21 mouse cellular contexts compared by ENCODE assay signal in genomic region chr4:32853609-32854188, GRCm38 (mm10). TPM values are rescaled to one million over a fixed set of nuclear protein-coding genes. Genes with fewer than 3 reads are reported as not detected.
A peak's percentile ranks its signal among the peaks of the same experiment; 100 is the strongest.
DNase-seq lines count a peak whose midpoint lies in the region; TF ChIP-seq lines count a peak whose summit lies in the region.
"Had no signal": no experiment of that assay in that cellular context is flagged by ENCODE, and none has a peak within 500 bp of the region (broad histone marks: within the 10 kb centered on the region; RNA-seq: fewer than 3 reads in every experiment).

No protein-coding gene starts in this region.

- no peak overlapping the region for H3K27ac ChIP-seq in cerebellum, adult 2 months (ENCODE audit: insufficient read depth, low read length)
- no peak overlapping the region for H3K27ac ChIP-seq in embryonic facial prominence, embryonic 10.5 days (replicated peaks)
- H3K27ac ChIP-seq: embryonic facial prominence, embryonic 12.5 days; forebrain, embryonic 12.5 days; kidney, embryonic 15.5 days; liver, embryonic 14.5 days; stomach, embryonic 15.5 days had no signal

- intact Hi-C loops in left cerebral cortex, postnatal 4 days (cut with DNase I), result no loop called here

- H3K36me3 ChIP-seq in embryonic facial prominence, embryonic 10.5 days (replicated peaks), result no peaks in the 10 kb centered on the region; the same call in 1 of the 2 replicates
- H3K36me3 ChIP-seq: embryonic facial prominence, embryonic 12.5 days; forebrain, embryonic 12.5 days; heart, embryonic 10.5 days; kidney, embryonic 15.5 days; stomach, embryonic 15.5 days had no signal

- TF ChIP-seq POLR2A in cerebellum, adult 2 months (IDR thresholded peaks at IDR 0.05; ENCODE audit: borderline replicate concordance, insufficient read depth, low read length), result no peak
- TF ChIP-seq POLR2A in brain, embryonic 14.5 days (IDR thresholded peaks at IDR 0.05; ENCODE audit: borderline replicate concordance, extremely low read depth, insufficient read depth, insufficient read length, poor library complexity, severe bottlenecking), result no peak

- H3K4me3 ChIP-seq in cerebellum, adult 2 months (replicated peaks; ENCODE audit: insufficient read depth, low read depth, low read length), result no peak overlapping the region
- H3K4me3 ChIP-seq in embryonic facial prominence, embryonic 10.5 days, result no peak overlapping the region
- H3K4me3 ChIP-seq: embryonic facial prominence, embryonic 12.5 days; erythroblast, embryonic 14.5 days; forebrain, embryonic 12.5 days; heart, embryonic 10.5 days; kidney, embryonic 15.5 days; stomach, embryonic 15.5 days had no signal

- no peaks in the 10 kb centered on the region; the same call in 1 of the 2 replicates for H3K4me1 ChIP-seq in cerebellum, adult 2 months (ENCODE audit: control insufficient read depth, insufficient read depth, low read length)
- H3K4me1 ChIP-seq in embryonic facial prominence, embryonic 10.5 days, result no peaks in the 10 kb centered on the region
- H3K4me1 ChIP-seq: embryonic facial prominence, embryonic 12.5 days; kidney, embryonic 15.5 days; stomach, embryonic 15.5 days had no signal

- TF ChIP-seq CTCF in cerebellum, adult 2 months (IDR thresholded peaks at IDR 0.05; ENCODE audit: borderline replicate concordance, insufficient read depth, low read depth, low read length), result no peak
- TF ChIP-seq CTCF in brain, embryonic 14.5 days (IDR thresholded peaks at IDR 0.05; ENCODE audit: borderline replicate concordance, extremely low read depth, insufficient read depth, insufficient read length), result no peak

- H3K27me3 ChIP-seq in cerebellum, adult 2 months (ENCODE audit: control insufficient read depth, insufficient read depth, low read length), result no peaks in the 10 kb centered on the region
- no peaks in the 10 kb centered on the region for H3K27me3 ChIP-seq in embryonic facial prominence, embryonic 10.5 days (replicated peaks; ENCODE audit: low read depth, poor library complexity, severe bottlenecking)
- H3K27me3 ChIP-seq: embryonic facial prominence, embryonic 12.5 days; forebrain, embryonic 12.5 days; kidney, embryonic 15.5 days; stomach, embryonic 15.5 days had no signal

- DNase-seq in cerebellum, postnatal 14 days, result peak; percentile 24 to 49
- no peak for DNase-seq in cerebellum, adult 2 months
- peak; percentile 75 for DNase-seq in left cerebral cortex, postnatal 4 days
- no peak for DNase-seq in left cerebral cortex, adult 11 months (ENCODE audit: low spot score)
- peak; percentile 45 for DNase-seq in brain, embryonic 14.5 days (ENCODE audit: low read depth)
- peak; percentile 56 for DNase-seq in thymus, postnatal 14 days
- no peak for DNase-seq in embryonic facial prominence, embryonic 10.5 days (ENCODE audit: low spot score)
- no peak for DNase-seq in kidney, adult 9 months
- DNase-seq: adrenal gland, postnatal 10 days; cerebellum, adult 8-10 months; gastrocnemius, postnatal 10 days; kidney, postnatal 36 days; layer of hippocampus, postnatal 36 days; lung, embryonic 14.5 days had no signal

- WGBS in cerebellum, adult 2 months, result 59% methylated on average over 5 of the region's 5 CpGs
- WGBS in embryonic facial prominence, embryonic 10.5 days, result 83% methylated on average over 5 of the region's 5 CpGs

- H3K9me3 ChIP-seq in embryonic facial prominence, embryonic 10.5 days, result no peaks in the 10 kb centered on the region
- H3K9me3 ChIP-seq: embryonic facial prominence, embryonic 12.5 days; forebrain, embryonic 12.5 days; heart, embryonic 10.5 days; kidney, embryonic 15.5 days; stomach, embryonic 15.5 days had no signal

RNA-seq across cellular contexts. Expression of gene Lyrm2, which starts 53.6 kb away (rescaled TPM):
- polyA plus RNA-seq in cerebellum, adult 2 months (2012; rRNA removed), result 41.6 and 49.6 TPM in 2 replicates
- 10 to 100 TPM; 40.7 to 44.0 TPM for total RNA-seq in left cerebral cortex, postnatal 4 days (2021)
- 78.9 and 84.0 TPM in 2 replicates for polyA plus RNA-seq in brain, embryonic 14.5 days (2012; rRNA removed)
- polyA plus RNA-seq in embryonic facial prominence, embryonic 10.5 days (2016; fragmentation: Nextera tagmentation; extraction: Ambion mirVana), result 95.6 and 112 TPM in 2 replicates

Comparison
In these comparisons a context has a peak if more than half of its experiments do, and no peak if none do; other contexts are left out.
1. DNase-seq: peak in cerebellum, postnatal 14 days (2 of 2), left cerebral cortex, postnatal 4 days (single experiment), brain, embryonic 14.5 days (single experiment) and thymus, postnatal 14 days (single experiment); none in cerebellum, adult 2 months (0 of 2), left cerebral cortex, adult 11 months (single experiment), embryonic facial prominence, embryonic 10.5 days (single experiment) and kidney, adult 9 months (single experiment).